Mouse (Mus musculus): ENCODE data around the gene Il24.

DNA sequence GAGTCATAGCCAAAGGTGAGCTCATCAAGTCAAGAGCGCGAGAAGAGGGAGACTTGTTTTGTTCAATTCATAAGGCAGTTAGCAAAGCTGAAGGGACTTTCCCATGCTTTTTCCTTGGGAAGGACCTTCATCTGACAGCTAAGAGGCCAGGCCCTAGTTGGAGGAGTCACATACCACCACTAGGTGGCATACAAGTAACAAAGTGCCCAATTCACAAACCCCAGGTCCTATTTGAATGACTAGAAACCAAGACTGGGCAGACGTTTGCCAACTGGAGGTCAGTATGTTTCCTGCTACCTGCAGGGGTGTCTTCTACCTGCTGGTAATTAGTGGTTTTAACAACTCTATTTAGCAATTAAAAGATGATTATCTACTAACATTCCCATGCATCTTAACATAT, 12.1 kb downstream of the Il24 start:
- TF ChIP-seq POLR2A (IDR thresholded peaks at IDR 0.05; ENCODE audit: borderline replicate concordance, low read depth, low read length) = no peak
- no peak for TF ChIP-seq CTCF (IDR thresholded peaks at IDR 0.05; ENCODE audit: low read depth, low read length)
